Mouse (Mus musculus): ENCODE measurements around the gene 1110051M20Rik. TPM values are rescaled to one million over a fixed set of nuclear protein-coding genes. Genes with fewer than 3 reads are reported as not detected.
"Not testable (repeated sequence)": the region's sequence is repeated elsewhere in the genome, so short reads cannot be mapped to it uniquely, and the experiment has no call there.

Gene 1110051M20Rik
- polyA plus RNA-seq, 1 experiment from 2014 or later: 163 TPM

DNA sequence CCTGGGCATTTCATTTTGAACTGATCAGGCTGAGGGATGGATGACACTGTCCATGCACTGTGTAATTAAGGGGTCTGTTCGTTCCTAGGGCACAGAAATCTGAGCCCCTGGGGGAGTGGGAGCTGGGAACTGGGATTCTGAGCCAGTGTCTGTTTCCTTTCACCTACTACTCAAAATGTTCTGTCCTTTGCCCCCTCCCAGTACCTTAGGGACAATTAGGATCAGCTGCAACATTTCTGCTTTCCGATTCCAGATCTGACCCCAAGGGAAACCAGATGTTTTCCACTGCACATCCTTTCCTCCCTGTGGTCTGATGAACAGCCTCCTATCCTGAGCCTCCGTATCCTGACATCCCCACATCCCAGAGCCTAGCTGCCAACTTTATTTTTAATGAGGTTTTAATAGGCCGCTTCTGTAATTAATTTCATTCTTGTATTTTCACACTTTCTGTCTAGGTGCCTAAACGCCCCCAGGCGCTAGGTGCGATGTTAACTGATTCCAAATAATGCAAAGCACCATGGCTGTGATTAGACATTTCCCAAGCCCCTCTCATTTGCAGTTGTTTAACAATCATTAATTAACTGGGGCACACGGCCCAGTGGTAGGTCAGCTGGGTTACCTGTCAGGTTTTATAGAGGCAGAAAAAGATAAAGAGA lies 189.7 kb downstream of the 1110051M20Rik start:
- Histone ChIP-seq H3K9me3 (ENCODE audit: control insufficient read depth, low read length) (no peaks in the 10 kb centered on the region), H3K27ac (ENCODE audit: low read depth, low read length) (no peak overlapping the region), H3K27me3 (ENCODE audit: control insufficient read depth, insufficient read depth, low read length) (peaks cover 12% of the 10 kb centered on the region), H3K9ac (replicated peaks; ENCODE audit: low read depth, low read length) (no peak overlapping the region), H3K4me2 (ENCODE audit: low read depth, low read length) (no peak overlapping the region), H3K4me3 (ENCODE audit: low read depth, low read length) (no peak overlapping the region), H3K4me1 (ENCODE audit: control insufficient read depth, insufficient read depth, low read length) (peaks cover 19% of the 10 kb centered on the region), H3K36me3 (ENCODE audit: control insufficient read depth, insufficient read depth, low read length) (no peaks in the 10 kb centered on the region)
- ATAC-seq (ENCODE audit: low read depth): no peak
- WGBS: 20% methylated on average over 8 of the region's 8 CpGs

DNA sequence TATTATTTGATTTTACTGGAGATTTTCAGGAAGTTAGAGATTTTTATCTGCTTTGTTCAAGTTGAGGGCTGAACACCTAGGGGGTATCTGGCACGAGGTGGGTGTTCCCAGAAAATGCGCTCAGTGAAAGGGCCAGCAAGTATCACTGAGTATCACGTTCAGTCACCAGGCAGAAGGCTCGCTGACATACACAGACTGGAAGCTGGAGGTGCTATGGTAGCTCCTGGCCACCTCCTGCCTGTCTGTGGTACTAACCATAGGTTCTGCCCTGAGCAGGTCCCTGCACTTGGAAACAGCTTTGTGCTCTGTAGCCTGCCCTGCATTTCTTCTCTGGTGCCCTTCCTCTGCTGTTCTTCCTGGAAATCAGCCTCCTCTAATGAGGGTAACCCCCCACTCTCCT lies 192.0 kb downstream of the 1110051M20Rik start:
- H3K27ac ChIP-seq (ENCODE audit: low read depth, low read length): no peak overlapping the region
- H3K4me3 ChIP-seq (ENCODE audit: low read depth, low read length): no peak overlapping the region
- no peak overlapping the region for H3K9ac ChIP-seq (replicated peaks; ENCODE audit: low read depth, low read length)
- peaks cover 19% of the 10 kb centered on the region for H3K4me1 ChIP-seq (ENCODE audit: control insufficient read depth, insufficient read depth, low read length)
- H3K4me2 ChIP-seq (ENCODE audit: low read depth, low read length): no peak overlapping the region
- no peaks in the 10 kb centered on the region for H3K36me3 ChIP-seq (ENCODE audit: control insufficient read depth, insufficient read depth, low read length)
- H3K27me3 ChIP-seq (ENCODE audit: control insufficient read depth, insufficient read depth, low read length): peaks cover 12% of the 10 kb centered on the region
- 54% methylated on average over 4 of the region's 4 CpGs for WGBS
- no peaks in the 10 kb centered on the region for H3K9me3 ChIP-seq (ENCODE audit: control insufficient read depth, low read length)
- no peak for ATAC-seq (ENCODE audit: low read depth)

DNA sequence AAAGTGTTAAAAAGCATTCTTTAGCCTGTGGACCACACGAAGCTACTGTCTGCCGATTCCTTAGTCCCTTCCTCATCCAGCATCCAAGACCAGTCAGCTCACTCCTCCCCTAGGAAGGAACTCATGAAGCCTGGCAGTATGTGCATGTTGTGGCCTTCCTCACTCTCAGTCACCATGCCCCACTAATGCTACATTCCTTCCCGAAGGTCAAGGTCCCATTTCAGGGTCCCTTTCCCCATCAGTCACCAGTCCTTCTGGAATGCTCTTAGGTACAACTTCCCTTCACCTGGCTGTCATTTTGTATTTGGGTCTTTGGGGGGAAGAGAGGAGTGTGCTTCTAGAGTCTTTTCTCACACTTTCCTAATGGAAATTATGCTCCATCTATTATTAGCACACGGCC lies 192.5 kb downstream of the 1110051M20Rik start:
- Histone ChIP-seq H3K27ac (ENCODE audit: low read depth, low read length) (no peak overlapping the region), H3K27me3 (ENCODE audit: control insufficient read depth, insufficient read depth, low read length) (peaks cover 10% of the 10 kb centered on the region), H3K9me3 (ENCODE audit: control insufficient read depth, low read length) (no peaks in the 10 kb centered on the region), H3K36me3 (ENCODE audit: control insufficient read depth, insufficient read depth, low read length) (no peaks in the 10 kb centered on the region), H3K4me3 (ENCODE audit: low read depth, low read length) (no peak overlapping the region), H3K4me1 (ENCODE audit: control insufficient read depth, insufficient read depth, low read length) (peaks cover 16% of the 10 kb centered on the region), H3K9ac (replicated peaks; ENCODE audit: low read depth, low read length) (no peak overlapping the region), H3K4me2 (ENCODE audit: low read depth, low read length) (no peak overlapping the region)
- ATAC-seq (ENCODE audit: low read depth): no peak
- WGBS: 80% methylated on average over 4 of the region's 4 CpGs

DNA sequence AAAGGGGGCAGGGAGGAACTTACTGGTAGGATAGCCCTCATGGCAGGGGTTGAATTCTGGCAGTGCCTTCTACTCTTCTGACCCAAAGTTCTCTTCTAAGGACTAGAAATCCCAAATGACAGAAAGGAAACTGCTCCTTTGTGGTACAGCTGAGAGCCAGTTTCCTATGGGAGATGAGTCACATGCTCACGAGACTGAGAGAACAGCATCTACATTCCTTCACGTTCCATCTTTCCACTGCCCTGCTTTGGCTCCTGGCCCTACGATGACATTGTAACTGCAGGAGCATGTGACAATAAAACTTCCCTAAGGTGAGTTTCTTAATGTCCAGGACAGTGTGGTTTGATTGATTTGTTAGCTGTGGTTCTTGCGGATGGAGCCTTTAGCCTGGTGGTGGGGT lies 196.1 kb downstream of the 1110051M20Rik start:
- H3K4me3 ChIP-seq (ENCODE audit: low read depth, low read length): no peak overlapping the region
- H3K27me3 ChIP-seq (ENCODE audit: control insufficient read depth, insufficient read depth, low read length): no peaks in the 10 kb centered on the region
- H3K27ac ChIP-seq (ENCODE audit: low read depth, low read length): no peak overlapping the region
- no peaks in the 10 kb centered on the region for H3K36me3 ChIP-seq (ENCODE audit: control insufficient read depth, insufficient read depth, low read length)
- 91% methylated on average over 4 of the region's 4 CpGs for WGBS
- no peak overlapping the region for H3K9ac ChIP-seq (replicated peaks; ENCODE audit: low read depth, low read length)
- no peak for ATAC-seq (ENCODE audit: low read depth)
- no peak overlapping the region for H3K4me2 ChIP-seq (ENCODE audit: low read depth, low read length)
- no peaks in the 10 kb centered on the region for H3K4me1 ChIP-seq (ENCODE audit: control insufficient read depth, insufficient read depth, low read length)
- H3K9me3 ChIP-seq (ENCODE audit: control insufficient read depth, low read length): no peaks in the 10 kb centered on the region

DNA sequence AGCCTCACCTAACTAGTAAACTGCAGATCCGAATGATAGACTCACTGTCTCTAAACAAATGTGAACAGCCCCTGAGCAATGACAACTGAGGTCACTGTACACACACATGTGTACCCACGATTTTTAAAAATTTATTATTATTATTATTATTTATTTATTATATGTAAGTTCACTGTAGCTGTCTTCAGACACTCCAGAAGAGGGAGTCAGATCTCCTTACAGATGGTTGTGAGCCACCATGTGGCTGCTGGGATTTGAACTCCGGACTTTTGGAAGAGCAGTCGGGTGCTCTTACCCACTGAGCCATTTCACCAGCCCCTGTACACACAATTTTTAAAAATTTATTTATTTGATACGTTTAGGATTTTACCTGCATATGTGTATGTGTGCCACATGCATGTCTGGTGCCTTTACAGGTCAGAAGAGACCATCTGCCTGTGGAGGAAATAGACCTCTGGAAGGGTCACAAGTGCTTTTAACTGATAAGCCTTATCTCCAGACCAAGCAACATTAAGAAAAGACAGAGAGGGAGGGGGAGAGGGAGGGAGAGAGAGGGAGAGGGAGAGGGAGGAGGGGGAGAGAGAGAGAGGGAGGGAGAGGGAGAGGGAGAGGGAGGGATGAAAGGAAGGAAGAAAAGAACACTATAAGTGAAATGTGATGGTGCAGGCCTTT lies 199.8 kb downstream of the 1110051M20Rik start:
- Histone ChIP-seq H3K4me1 (ENCODE audit: control insufficient read depth, insufficient read depth, low read length) (no peaks in the 10 kb centered on the region), H3K9ac (replicated peaks; ENCODE audit: low read depth, low read length) (no peak overlapping the region), H3K27ac (ENCODE audit: low read depth, low read length) (no peak overlapping the region), H3K4me3 (ENCODE audit: low read depth, low read length) (no peak overlapping the region), H3K36me3 (ENCODE audit: control insufficient read depth, insufficient read depth, low read length) (no peaks in the 10 kb centered on the region), H3K27me3 (ENCODE audit: control insufficient read depth, insufficient read depth, low read length) (no peaks in the 10 kb centered on the region), H3K4me2 (ENCODE audit: low read depth, low read length) (no peak overlapping the region), H3K9me3 (ENCODE audit: control insufficient read depth, low read length) (no peaks in the 10 kb centered on the region)
- 86% methylated on average over 5 of the region's 5 CpGs for WGBS
- ATAC-seq (ENCODE audit: low read depth): no peak

DNA sequence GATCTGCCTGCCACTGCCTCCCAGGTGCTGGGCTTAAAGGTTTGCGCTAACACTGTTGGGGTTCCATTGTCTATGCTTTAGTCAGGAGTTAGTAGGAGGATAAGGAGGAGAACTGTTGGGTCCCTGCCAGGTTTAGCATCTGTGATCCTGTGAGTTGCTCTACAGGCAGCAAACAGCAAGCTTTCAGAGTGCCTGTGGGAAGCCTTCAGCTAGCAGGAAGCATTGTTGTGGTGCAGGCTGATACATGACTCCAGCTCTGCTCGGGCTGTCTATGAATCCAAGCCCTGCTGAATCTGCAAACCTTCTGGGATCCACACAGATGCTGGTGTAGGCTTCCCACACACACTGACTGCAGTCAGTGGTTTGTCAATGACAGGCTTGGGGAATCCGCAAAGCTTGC lies 201.1 kb downstream of the 1110051M20Rik start:
- H3K9me3 ChIP-seq (ENCODE audit: control insufficient read depth, low read length): no peaks in the 10 kb centered on the region
- H3K4me2 ChIP-seq (ENCODE audit: low read depth, low read length): no peak overlapping the region
- no peak overlapping the region for H3K27ac ChIP-seq (ENCODE audit: low read depth, low read length)
- H3K36me3 ChIP-seq (ENCODE audit: control insufficient read depth, insufficient read depth, low read length): no peaks in the 10 kb centered on the region
- no peaks in the 10 kb centered on the region for H3K27me3 ChIP-seq (ENCODE audit: control insufficient read depth, insufficient read depth, low read length)
- H3K4me1 ChIP-seq (ENCODE audit: control insufficient read depth, insufficient read depth, low read length): no peaks in the 10 kb centered on the region
- H3K9ac ChIP-seq (replicated peaks; ENCODE audit: low read depth, low read length): no peak overlapping the region
- H3K4me3 ChIP-seq (ENCODE audit: low read depth, low read length): no peak overlapping the region
- ATAC-seq (ENCODE audit: low read depth): no peak
- whole genome bisulfite sequencing: 49% methylated on average over 3 of the region's 3 CpGs

DNA sequence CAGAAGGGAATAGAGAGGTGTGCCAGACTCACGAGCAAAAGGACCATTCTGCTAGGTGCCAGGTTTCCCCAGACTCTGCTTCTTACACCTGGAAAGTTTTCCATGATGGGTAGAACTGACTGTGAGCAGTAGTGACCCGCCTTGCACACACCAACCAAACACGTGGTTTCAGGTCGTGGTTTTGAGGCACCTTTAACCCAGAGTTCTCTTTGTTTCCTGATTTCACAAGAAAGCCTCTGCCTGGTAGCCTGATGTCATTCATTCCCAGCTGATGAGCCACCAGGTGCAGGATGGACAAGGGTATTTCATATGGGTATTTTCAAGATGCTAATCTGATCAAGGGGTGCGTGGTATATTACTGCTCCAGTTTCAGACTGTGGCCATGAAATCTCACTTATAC lies 202.0 kb downstream of the 1110051M20Rik start:
- Histone ChIP-seq H3K4me1 (ENCODE audit: control insufficient read depth, insufficient read depth, low read length) (no peaks in the 10 kb centered on the region), H3K4me2 (ENCODE audit: low read depth, low read length) (no peak overlapping the region), H3K9me3 (ENCODE audit: control insufficient read depth, low read length) (no peaks in the 10 kb centered on the region), H3K36me3 (ENCODE audit: control insufficient read depth, insufficient read depth, low read length) (no peaks in the 10 kb centered on the region), H3K27me3 (ENCODE audit: control insufficient read depth, insufficient read depth, low read length) (no peaks in the 10 kb centered on the region), H3K27ac (ENCODE audit: low read depth, low read length) (no peak overlapping the region), H3K4me3 (ENCODE audit: low read depth, low read length) (no peak overlapping the region), H3K9ac (replicated peaks; ENCODE audit: low read depth, low read length) (no peak overlapping the region)
- WGBS: 61% methylated on average over 5 of the region's 5 CpGs
- ATAC-seq (ENCODE audit: low read depth): no peak

DNA sequence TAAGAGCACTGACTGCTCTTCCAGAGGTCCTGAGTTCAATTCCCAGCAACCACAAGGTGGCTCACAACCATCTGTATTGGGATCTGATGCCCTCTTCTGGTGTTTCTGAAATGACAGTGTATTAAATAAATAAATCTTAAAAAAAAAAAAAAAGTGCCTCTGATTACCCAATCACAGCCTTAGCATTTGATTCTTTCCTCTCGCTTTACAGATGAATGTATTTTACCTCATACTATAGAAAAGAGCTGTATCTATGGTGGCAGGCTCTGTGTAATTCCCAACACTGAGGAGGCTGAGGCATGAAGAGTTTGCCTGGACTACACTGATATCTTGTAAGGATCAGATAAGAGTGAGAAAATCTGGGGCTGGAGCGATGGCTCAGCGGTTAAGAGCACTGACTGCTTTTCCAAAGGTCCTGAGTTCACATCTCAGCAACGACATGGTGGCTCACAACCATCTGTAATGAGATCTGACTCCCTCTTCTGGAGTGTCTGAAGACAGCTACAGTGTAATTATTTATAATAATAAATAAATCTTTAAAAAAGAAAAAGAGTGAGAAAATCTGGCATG lies 206.9 kb downstream of the 1110051M20Rik start:
- Histone ChIP-seq H3K27ac (ENCODE audit: low read depth, low read length) (peak overlapping the region; percentile 76), H3K4me2 (ENCODE audit: low read depth, low read length) (peak overlapping the region; percentile 76; the same call in 1 of the 2 replicates), H3K4me3 (ENCODE audit: low read depth, low read length) (peak overlapping the region; percentile 54)
- not testable (repeated sequence) for H3K4me1 ChIP-seq (ENCODE audit: control insufficient read depth, insufficient read depth, low read length); H3K36me3 ChIP-seq (ENCODE audit: control insufficient read depth, insufficient read depth, low read length); H3K9me3 ChIP-seq (ENCODE audit: control insufficient read depth, low read length); H3K27me3 ChIP-seq (ENCODE audit: control insufficient read depth, insufficient read depth, low read length); H3K9ac ChIP-seq (replicated peaks; ENCODE audit: low read depth, low read length)
- ATAC-seq (ENCODE audit: low read depth): peak; percentile 59
- WGBS: 26% methylated on average over 4 of the region's 4 CpGs
